Mouse (Mus musculus): ENCODE data around the gene Cdca3. TPM values are rescaled to one million over a fixed set of nuclear protein-coding genes. Genes with fewer than 3 reads are reported as not detected.

Gene Cdca3
- polyA plus RNA-seq, 1 experiment from 2014 or later: 179 TPM

DNA sequence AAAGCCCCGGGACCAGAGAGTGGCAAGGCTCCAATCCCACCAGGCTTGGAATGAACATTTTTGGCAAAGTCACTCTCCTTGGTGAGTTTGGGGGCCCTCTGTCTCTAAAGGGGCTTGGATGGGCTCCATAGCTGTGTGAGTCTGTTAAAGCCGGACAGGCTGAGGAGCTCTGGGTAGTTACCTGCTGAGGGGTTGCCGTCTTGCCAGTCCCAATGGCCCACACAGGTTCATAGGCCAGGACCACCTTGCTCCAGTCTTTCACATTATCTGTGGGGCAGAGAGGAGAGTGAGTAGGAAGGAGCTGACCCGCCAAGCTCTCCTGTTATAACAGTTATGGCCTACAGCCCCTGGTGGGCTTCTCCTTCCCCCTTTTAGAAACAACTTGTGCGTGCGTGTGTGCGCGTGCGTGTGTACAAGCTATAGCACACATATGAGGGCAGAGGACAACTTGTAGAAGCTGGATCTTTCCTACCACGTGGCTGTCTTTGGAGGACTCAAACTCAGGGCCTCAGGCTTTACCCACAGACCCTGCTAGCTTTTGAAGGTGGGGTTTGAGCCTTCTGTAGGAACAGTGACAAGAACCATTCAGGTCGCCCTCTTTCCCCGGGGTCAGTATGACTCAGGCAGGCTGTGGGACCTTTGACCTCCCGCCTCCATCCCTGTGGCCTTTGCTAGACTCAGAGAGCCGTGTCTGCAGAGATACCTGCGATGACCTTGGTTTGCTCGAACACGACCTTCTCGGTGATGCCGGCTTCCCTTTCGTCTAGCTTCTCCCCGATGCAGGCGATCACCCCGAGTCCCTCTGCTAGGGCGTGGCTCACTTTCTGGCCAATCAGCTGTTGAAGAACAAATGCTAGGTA is 17.4 kb upstream of the Cdca3 start:
- no peak for DNase-seq (ENCODE audit: low spot score)
- Histone ChIP-seq H3K27me3 (ENCODE audit: insufficient read depth, poor library complexity, severe bottlenecking) (no peaks in the 10 kb centered on the region), H3K4me1 (peaks cover 55% of the 10 kb centered on the region), H3K4me3 (peak overlapping the region; percentile 90), H3K9me3 (no peaks in the 10 kb centered on the region), H3K36me3 (peaks cover 48% of the 10 kb centered on the region), H3K27ac (peak overlapping the region; percentile 99)
- 75% methylated on average over 24 of the region's 24 CpGs for WGBS

- peak overlapping the region; percentile 99 for H3K27ac ChIP-seq
- DNase-seq (ENCODE audit: low spot score): no peak
- peaks cover 49% of the 10 kb centered on the region for H3K4me1 ChIP-seq
- peaks cover 57% of the 10 kb centered on the region for H3K36me3 ChIP-seq
- H3K9me3 ChIP-seq: no peaks in the 10 kb centered on the region
- no peaks in the 10 kb centered on the region for H3K27me3 ChIP-seq (ENCODE audit: insufficient read depth, poor library complexity, severe bottlenecking)
- WGBS: 21% methylated on average over 9 of the region's 9 CpGs
- peak overlapping the region; percentile 90 for H3K4me3 ChIP-seq
These were observed 16.5 kb upstream of the Cdca3 start for GRCm38 (mm10) chr6:124812848-124813247.

DNA sequence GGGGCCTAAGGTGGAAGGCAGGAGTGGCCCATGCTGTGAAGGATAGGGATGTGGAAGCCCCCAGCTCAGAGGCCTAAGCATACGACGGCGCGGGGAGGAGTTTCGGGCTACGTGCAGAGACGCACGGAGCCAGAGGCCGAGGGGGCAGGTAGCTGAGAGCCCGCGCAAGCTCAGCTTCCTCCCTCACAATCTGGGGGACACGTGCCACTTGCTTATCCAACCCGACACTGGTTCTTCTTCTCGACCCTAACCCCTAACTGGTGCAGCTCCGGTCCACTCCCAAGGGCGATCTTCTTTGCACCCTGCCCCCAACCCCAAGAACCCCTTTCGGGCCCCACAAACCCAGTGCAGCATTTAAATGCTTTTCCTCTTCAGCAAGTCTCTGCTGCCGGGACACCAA is 15.9 kb upstream of the Cdca3 start:
- peak; percentile 94 for DNase-seq (ENCODE audit: low spot score)
- H3K36me3 ChIP-seq: peaks cover 64% of the 10 kb centered on the region
- H3K4me3 ChIP-seq: peak overlapping the region; percentile 90
- peak overlapping the region; percentile 99 for H3K27ac ChIP-seq
- no peaks in the 10 kb centered on the region for H3K9me3 ChIP-seq
- no peaks in the 10 kb centered on the region for H3K27me3 ChIP-seq (ENCODE audit: insufficient read depth, poor library complexity, severe bottlenecking)
- peaks cover 42% of the 10 kb centered on the region for H3K4me1 ChIP-seq
- WGBS: under 1% methylated on average over 18 of the region's 18 CpGs

- DNase-seq (ENCODE audit: low spot score): peak; percentile 97
- Histone ChIP-seq H3K9me3 (no peaks in the 10 kb centered on the region), H3K4me1 (peaks cover 38% of the 10 kb centered on the region), H3K36me3 (peaks cover 68% of the 10 kb centered on the region), H3K4me3 (peak within 1 kb of the TSS; percentile 90), H3K27ac (peak within 1 kb of the TSS; percentile 99), H3K27me3 (ENCODE audit: insufficient read depth, poor library complexity, severe bottlenecking) (no peaks in the 10 kb centered on the region)
- WGBS: under 1% methylated on average over 22 of the region's 22 CpGs
These were observed 15.4 kb upstream of the Cdca3 start, which contains the start of gene Tpi1 for GRCm38 (mm10) chr6:124813933-124814332. Gene Tpi1 (minus strand): TSS chr6:124814296.

- peak overlapping the region; percentile 90 for H3K4me3 ChIP-seq
- WGBS: 35% methylated on average over 8 of the region's 8 CpGs
- no peaks in the 10 kb centered on the region for H3K27me3 ChIP-seq (ENCODE audit: insufficient read depth, poor library complexity, severe bottlenecking)
- peaks cover 73% of the 10 kb centered on the region for H3K36me3 ChIP-seq
- no peaks in the 10 kb centered on the region for H3K9me3 ChIP-seq
- peak overlapping the region; percentile 99 for H3K27ac ChIP-seq
- no peak for DNase-seq (ENCODE audit: low spot score)
- H3K4me1 ChIP-seq: peaks cover 34% of the 10 kb centered on the region
These were observed 14.9 kb upstream of the Cdca3 start for GRCm38 (mm10) chr6:124814448-124814847.

DNA sequence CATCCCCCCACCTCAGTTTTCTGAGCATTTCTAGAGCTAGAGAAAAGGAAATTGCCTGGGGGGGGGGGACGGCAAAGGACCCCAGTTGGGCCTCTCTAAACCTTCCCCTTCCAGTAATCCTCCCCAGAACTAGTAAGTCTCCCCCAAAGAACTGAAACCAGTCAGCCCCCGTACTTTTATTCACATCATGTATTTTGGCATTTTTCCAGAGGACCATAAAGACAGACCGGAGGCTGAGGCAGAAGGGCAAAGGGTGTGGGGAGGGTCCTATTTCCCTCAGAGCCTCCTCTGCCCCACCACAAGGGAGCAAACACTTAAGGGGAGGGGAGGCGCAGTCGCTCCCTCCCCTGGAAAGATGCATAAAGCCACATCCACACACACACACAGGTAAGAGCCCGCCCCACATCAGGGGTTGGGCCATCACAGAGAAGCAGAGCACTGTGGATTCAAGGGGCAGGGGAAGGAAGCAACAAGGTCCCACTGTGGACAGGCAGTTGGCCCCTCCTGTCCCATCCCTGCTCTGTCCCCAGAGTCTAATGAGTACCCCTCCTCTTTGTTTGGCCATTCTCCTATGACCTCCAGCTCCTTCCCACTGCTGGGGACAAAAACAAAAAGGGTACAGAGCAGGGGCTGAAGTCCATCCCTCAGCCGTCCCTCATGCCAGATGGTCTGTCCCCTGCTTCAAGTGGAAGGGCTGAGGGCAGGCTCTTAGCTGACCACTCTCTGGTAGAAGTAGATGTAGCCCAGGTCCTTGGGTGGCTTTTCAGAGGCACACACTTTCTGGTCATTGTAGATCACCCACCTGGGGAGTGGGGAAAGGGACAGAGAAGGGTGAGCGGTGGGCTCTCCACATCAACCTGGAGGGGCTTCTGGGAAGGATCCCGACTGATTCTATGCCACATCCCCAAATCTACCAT is 14.2 kb upstream of the Cdca3 start:
- H3K27ac ChIP-seq: peak overlapping the region; percentile 99; the same call in 1 of the 2 replicates
- no peak for DNase-seq (ENCODE audit: low spot score)
- H3K4me1 ChIP-seq: peaks cover 27% of the 10 kb centered on the region
- H3K4me3 ChIP-seq: peak overlapping the region; percentile 90; the same call in 1 of the 2 replicates
- no peaks in the 10 kb centered on the region for H3K27me3 ChIP-seq (ENCODE audit: insufficient read depth, poor library complexity, severe bottlenecking)
- WGBS: 75% methylated on average over 9 of the region's 9 CpGs
- no peaks in the 10 kb centered on the region for H3K9me3 ChIP-seq
- H3K36me3 ChIP-seq: peaks cover 77% of the 10 kb centered on the region

- no peaks in the 10 kb centered on the region for H3K27me3 ChIP-seq (ENCODE audit: insufficient read depth, poor library complexity, severe bottlenecking)
- no peak overlapping the region for H3K4me3 ChIP-seq
- DNase-seq (ENCODE audit: low spot score): no peak
- peaks cover 24% of the 10 kb centered on the region for H3K4me1 ChIP-seq
- 94% methylated on average over 4 of the region's 4 CpGs for WGBS
- H3K9me3 ChIP-seq: no peaks in the 10 kb centered on the region
- H3K36me3 ChIP-seq: peaks cover 78% of the 10 kb centered on the region
- H3K27ac ChIP-seq: no peak overlapping the region
These were observed 12.7 kb upstream of the Cdca3 start for GRCm38 (mm10) chr6:124816611-124817010.

GRCm38 (mm10) chr6:124817125-124817524 is 12.2 kb upstream of the Cdca3 start:
- no peak for DNase-seq (ENCODE audit: low spot score)
- no peak overlapping the region for H3K27ac ChIP-seq
- no peaks in the 10 kb centered on the region for H3K9me3 ChIP-seq
- no peak overlapping the region for H3K4me3 ChIP-seq
- peaks cover 19% of the 10 kb centered on the region for H3K4me1 ChIP-seq
- 93% methylated on average over 11 of the region's 11 CpGs for WGBS
- no peaks in the 10 kb centered on the region for H3K27me3 ChIP-seq (ENCODE audit: insufficient read depth, poor library complexity, severe bottlenecking)
- H3K36me3 ChIP-seq: peaks cover 78% of the 10 kb centered on the region

- Histone ChIP-seq H3K4me1 (peaks cover 14% of the 10 kb centered on the region), H3K27ac (no peak overlapping the region), H3K4me3 (no peak overlapping the region), H3K27me3 (ENCODE audit: insufficient read depth, poor library complexity, severe bottlenecking) (no peaks in the 10 kb centered on the region), H3K36me3 (peaks cover 78% of the 10 kb centered on the region), H3K9me3 (no peaks in the 10 kb centered on the region)
- no peak for DNase-seq (ENCODE audit: low spot score)
- 93% methylated on average over 8 of the region's 8 CpGs for WGBS
These were observed 11.8 kb upstream of the Cdca3 start for GRCm38 (mm10) chr6:124817563-124817962.

- 89% methylated on average over 8 of the region's 8 CpGs for WGBS
These were observed 11.4 kb upstream of the Cdca3 start for GRCm38 (mm10) chr6:124817971-124818370.

DNA sequence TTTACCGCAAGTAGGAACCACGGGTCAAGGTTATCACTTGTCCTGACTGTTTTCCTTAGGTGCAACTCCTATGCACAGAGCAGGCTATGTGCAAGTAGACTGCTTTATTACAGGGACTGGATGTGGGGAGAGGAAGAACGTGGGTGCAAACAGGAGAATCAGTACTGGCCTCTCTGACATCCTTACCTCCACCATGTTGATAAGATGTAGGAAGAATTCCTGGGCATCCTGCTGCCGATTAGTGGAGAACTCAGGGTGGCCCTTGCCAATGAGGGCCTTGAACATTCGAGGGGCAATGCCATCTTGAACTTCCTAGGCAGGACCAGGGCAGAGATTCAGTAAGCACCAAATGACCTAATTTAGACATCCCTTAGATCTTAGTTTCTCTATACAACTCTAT is 8.5 kb upstream of the Cdca3 start:
- no peak for DNase-seq (ENCODE audit: low spot score)
- H3K27ac ChIP-seq: no peak overlapping the region
- WGBS: 85% methylated on average over 5 of the region's 5 CpGs
- H3K9me3 ChIP-seq: no peaks in the 10 kb centered on the region
- H3K27me3 ChIP-seq (ENCODE audit: insufficient read depth, poor library complexity, severe bottlenecking): no peaks in the 10 kb centered on the region
- peaks cover 100% of the 10 kb centered on the region for H3K36me3 ChIP-seq
- no peak overlapping the region for H3K4me3 ChIP-seq
- no peaks in the 10 kb centered on the region for H3K4me1 ChIP-seq

More at GRCm38 (mm10) chr6:124817971-124818370, 11.4 kb upstream of the Cdca3 start:
- no peak overlapping the region for H3K4me3 ChIP-seq
- H3K4me1 ChIP-seq: peaks cover 11% of the 10 kb centered on the region
- H3K9me3 ChIP-seq: no peaks in the 10 kb centered on the region
- H3K27me3 ChIP-seq (ENCODE audit: insufficient read depth, poor library complexity, severe bottlenecking): no peaks in the 10 kb centered on the region
- DNase-seq (ENCODE audit: low spot score): no peak
- no peak overlapping the region for H3K27ac ChIP-seq
- peaks cover 80% of the 10 kb centered on the region for H3K36me3 ChIP-seq

DNA sequence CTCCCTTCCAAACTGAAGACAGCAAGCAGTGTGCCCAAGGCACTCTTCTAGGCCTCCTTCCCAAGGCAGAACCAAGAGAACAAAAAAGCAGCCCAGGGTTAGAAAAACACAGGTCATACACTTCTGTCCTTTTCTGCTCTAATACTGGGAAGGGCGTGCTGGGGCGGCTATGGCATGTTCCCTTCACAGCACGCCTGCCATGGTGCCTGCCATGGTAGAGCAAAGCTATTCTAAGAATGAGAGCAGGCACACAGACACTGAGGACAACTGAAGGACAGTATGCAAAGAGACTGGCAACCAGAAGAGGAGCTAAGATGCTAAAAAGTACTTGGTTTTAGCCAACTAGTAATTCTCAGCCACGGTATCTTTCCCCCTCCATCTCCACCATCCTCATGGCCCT is 7.3 kb upstream of the Cdca3 start:
- Histone ChIP-seq H3K27ac (no peak overlapping the region), H3K9me3 (no peaks in the 10 kb centered on the region), H3K4me3 (no peak overlapping the region), H3K4me1 (no peaks in the 10 kb centered on the region), H3K36me3 (peaks cover 99% of the 10 kb centered on the region), H3K27me3 (ENCODE audit: insufficient read depth, poor library complexity, severe bottlenecking) (no peaks in the 10 kb centered on the region)
- no peak for DNase-seq (ENCODE audit: low spot score)
- WGBS: 93% methylated on average over 4 of the region's 4 CpGs
